In genomic region chr1:111285916-111286315, GRCm38 (mm10) we compare ENCODE assay signal across 23 mouse cellular contexts.
DNase-seq lines count a peak whose midpoint lies in the region; ATAC-seq lines count a peak whose summit lies in the region.
"Had no signal": no experiment of that assay in that cellular context is flagged by ENCODE, and none has a peak within 500 bp of the region (broad histone marks: within the 10 kb centered on the region; RNA-seq: fewer than 3 reads in every experiment).

No protein-coding gene starts in this region.

- no peaks in the 10 kb centered on the region for H3K4me1 ChIP-seq in forebrain, embryonic 13.5 days
- no peaks in the 10 kb centered on the region for H3K4me1 ChIP-seq in forebrain, embryonic 11.5 days (replicated peaks; ENCODE audit: control insufficient read depth, insufficient read depth, low read length)
- H3K4me1 ChIP-seq in kidney, embryonic 16.5 days (ENCODE audit: insufficient read depth, low read length), result no peaks in the 10 kb centered on the region
- H3K4me1 ChIP-seq: embryonic facial prominence, embryonic 12.5 days; megakaryocyte, embryonic 14.5 days; midbrain, embryonic 15.5 days had no signal

- no peak overlapping the region for H3K4me2 ChIP-seq in forebrain, embryonic 13.5 days
- no peak overlapping the region for H3K4me2 ChIP-seq in forebrain, embryonic 11.5 days (ENCODE audit: low read depth, low read length, severe bottlenecking)
- no peak overlapping the region for H3K4me2 ChIP-seq in kidney, embryonic 16.5 days (replicated peaks; ENCODE audit: low read depth, low read length)
- H3K4me2 ChIP-seq: embryonic facial prominence, embryonic 12.5 days; midbrain, embryonic 15.5 days had no signal

- no peak for DNase-seq in forebrain, embryonic 11.5 days (ENCODE audit: low spot score)
- no peak for DNase-seq in kidney, postnatal 25 days
- DNase-seq in retina, postnatal 1 day, result peak; percentile 1
- DNase-seq in retina, embryonic 14.5 days (ENCODE audit: low spot score), result no peak
- no peak for DNase-seq in layer of hippocampus, postnatal 10 days (ENCODE audit: low spot score in 2 of 2)
- DNase-seq: adrenal gland, postnatal 25 days; cerebellum, adult 8-10 months; gastrocnemius, postnatal 14 days; heart, adult 18-20 months; heart, postnatal 4 days; layer of hippocampus, postnatal 36 days; liver, postnatal 0 days; spleen, adult 18-20 months; thymus, postnatal 25 days had no signal

- no peaks in the 10 kb centered on the region for H3K9me3 ChIP-seq in forebrain, embryonic 13.5 days (replicated peaks)
- no peaks in the 10 kb centered on the region for H3K9me3 ChIP-seq in forebrain, embryonic 11.5 days (ENCODE audit: control insufficient read depth, low read length)
- no peaks in the 10 kb centered on the region for H3K9me3 ChIP-seq in kidney, embryonic 16.5 days (ENCODE audit: low read length)
- H3K9me3 ChIP-seq: embryonic facial prominence, embryonic 12.5 days; midbrain, embryonic 15.5 days had no signal

- no peak overlapping the region for H3K9ac ChIP-seq in forebrain, embryonic 13.5 days
- H3K9ac ChIP-seq in forebrain, embryonic 11.5 days (ENCODE audit: low read length), result no peak overlapping the region
- H3K9ac ChIP-seq in kidney, embryonic 16.5 days (replicated peaks; ENCODE audit: low read length), result no peak overlapping the region
- H3K9ac ChIP-seq: embryonic facial prominence, embryonic 12.5 days; liver, postnatal 0 days; midbrain, embryonic 15.5 days had no signal

- WGBS in forebrain, embryonic 13.5 days, result 71% methylated on average over 3 of the region's 3 CpGs
- 89% methylated on average over 3 of the region's 3 CpGs for WGBS in forebrain, embryonic 11.5 days
- 69% methylated on average over 3 of the region's 3 CpGs for WGBS in kidney, embryonic 16.5 days

- H3K27ac ChIP-seq in forebrain, embryonic 13.5 days, result no peak overlapping the region
- no peak overlapping the region for H3K27ac ChIP-seq in forebrain, embryonic 11.5 days (ENCODE audit: low read depth, low read length)
- H3K27ac ChIP-seq in kidney, embryonic 16.5 days (ENCODE audit: low read length), result no peak overlapping the region
- H3K27ac ChIP-seq: embryonic facial prominence, embryonic 12.5 days; kidney, postnatal 0 days; midbrain, embryonic 15.5 days had no signal

- no peaks in the 10 kb centered on the region for H3K36me3 ChIP-seq in forebrain, embryonic 13.5 days (ENCODE audit: poor library complexity, severe bottlenecking)
- H3K36me3 ChIP-seq in forebrain, embryonic 11.5 days (ENCODE audit: control insufficient read depth, insufficient read depth, low read length), result no peaks in the 10 kb centered on the region
- H3K36me3 ChIP-seq in kidney, embryonic 16.5 days (ENCODE audit: insufficient read depth, low read length), result no peaks in the 10 kb centered on the region
- H3K36me3 ChIP-seq: embryonic facial prominence, embryonic 12.5 days; G1E; midbrain, embryonic 15.5 days had no signal

- no peak overlapping the region for H3K4me3 ChIP-seq in forebrain, embryonic 13.5 days
- H3K4me3 ChIP-seq in forebrain, embryonic 11.5 days (ENCODE audit: low read depth, low read length), result no peak overlapping the region
- H3K4me3 ChIP-seq in kidney, embryonic 16.5 days (ENCODE audit: low read length), result no peak overlapping the region
- H3K4me3 ChIP-seq: embryonic facial prominence, embryonic 12.5 days; erythroblast, embryonic 14.5 days; megakaryocyte, embryonic 14.5 days; midbrain, embryonic 15.5 days had no signal

- peak; percentile 70 for ATAC-seq in forebrain, embryonic 13.5 days
- ATAC-seq in forebrain, embryonic 11.5 days (replicated peaks; ENCODE audit: low FRiP score), result no peak
- ATAC-seq in kidney, embryonic 16.5 days (ENCODE audit: low FRiP score, low TSS enrichment), result 0 out of 2 replicates have a peak, but pooled peaks have one; percentile 27
- ATAC-seq: intestine, embryonic 16.5 days; liver, postnatal 0 days; midbrain, embryonic 15.5 days had no signal

- H3K27me3 ChIP-seq in forebrain, embryonic 13.5 days, result no peaks in the 10 kb centered on the region
- H3K27me3 ChIP-seq in forebrain, embryonic 11.5 days (ENCODE audit: control insufficient read depth, insufficient read depth, low read length), result no peaks in the 10 kb centered on the region
- no peaks in the 10 kb centered on the region for H3K27me3 ChIP-seq in kidney, embryonic 16.5 days (ENCODE audit: insufficient read depth, low read length)
- H3K27me3 ChIP-seq: embryonic facial prominence, embryonic 12.5 days; megakaryocyte, embryonic 14.5 days; midbrain, embryonic 15.5 days had no signal
